Mouse (Mus musculus) inflammation-experienced regulatory T-cells, adult 6 months (primary cell): Measurements from ENCODE around the gene Slc11a2. TPM values are rescaled to one million over a fixed set of nuclear protein-coding genes. Genes with fewer than 3 reads are reported as not detected.
A peak's percentile ranks its signal among the peaks of the same experiment; 100 is the strongest.

Experiments used
- ATAC-seq: one replicate; pipeline ENCODE4 v1.8.0; 2017
- polyA plus RNA-seq, 3 experiments: library from polyadenylated mRNA; unstranded; fragments of 100-300 nt; shearing (Covaris generic); gene quantifications; one replicate each; pipeline ENCODE4 v1.2.1; 2017

Slc11a2 gene
- polyA plus RNA-seq = 10 to 100 TPM; 20.5 to 30.5 (median 26.7) TPM

GRCm38 (mm10) chr15:100424396-100425122 lies at the start of gene Slc11a2:
Slc11a2 (minus strand) TSS chr15:100425072.
- peak; percentile 15 for ATAC-seq

DNA sequence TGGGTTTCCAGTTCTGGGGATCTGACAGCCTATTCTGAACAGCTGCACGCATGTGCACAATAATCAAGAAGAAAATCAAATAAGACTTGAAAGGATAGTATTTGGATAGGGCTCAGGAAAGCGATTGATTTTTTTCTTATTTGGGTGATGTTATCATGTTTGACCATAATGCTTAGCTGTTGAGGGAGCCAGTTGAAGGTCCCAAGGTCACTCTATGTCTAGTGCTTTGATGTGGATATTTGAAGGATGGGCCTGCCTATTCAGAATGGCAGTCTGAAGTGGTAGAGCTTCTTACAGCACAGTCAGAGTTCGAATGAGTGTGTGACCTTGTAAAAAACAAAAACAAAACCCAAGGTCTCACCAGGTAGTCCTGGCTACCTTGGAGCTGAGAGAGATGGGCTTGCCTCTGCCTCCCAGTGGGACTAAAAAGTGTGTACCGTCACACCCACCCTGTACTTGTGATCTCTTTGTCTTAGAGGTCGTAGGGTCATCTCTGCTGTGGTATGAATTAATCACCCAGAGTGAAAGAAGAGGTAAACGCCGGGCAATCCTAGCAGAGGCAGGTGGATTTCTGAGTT lies 49.1 kb upstream of the Slc11a2 start:
- ATAC-seq = no peak

DNA sequence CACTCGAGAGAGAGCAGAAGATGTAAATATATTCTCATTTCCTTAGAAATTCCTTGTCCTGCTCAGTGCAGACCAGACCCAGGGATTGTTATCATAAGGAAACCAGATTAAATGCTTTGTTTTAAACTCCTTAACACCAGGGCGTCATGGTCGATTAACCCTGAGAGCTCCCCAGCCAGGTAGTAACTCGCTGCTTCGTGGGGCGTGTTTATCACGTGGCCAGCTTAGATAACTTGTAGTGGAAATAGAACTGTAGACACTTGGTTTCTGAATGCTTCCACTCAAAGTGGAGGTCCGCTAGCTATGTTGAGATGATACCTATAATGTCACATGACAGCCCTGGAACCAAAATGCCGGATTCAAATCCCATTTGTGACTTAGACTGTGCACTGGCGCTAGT lies 45.2 kb upstream of the Slc11a2 start:
- no peak for ATAC-seq

DNA sequence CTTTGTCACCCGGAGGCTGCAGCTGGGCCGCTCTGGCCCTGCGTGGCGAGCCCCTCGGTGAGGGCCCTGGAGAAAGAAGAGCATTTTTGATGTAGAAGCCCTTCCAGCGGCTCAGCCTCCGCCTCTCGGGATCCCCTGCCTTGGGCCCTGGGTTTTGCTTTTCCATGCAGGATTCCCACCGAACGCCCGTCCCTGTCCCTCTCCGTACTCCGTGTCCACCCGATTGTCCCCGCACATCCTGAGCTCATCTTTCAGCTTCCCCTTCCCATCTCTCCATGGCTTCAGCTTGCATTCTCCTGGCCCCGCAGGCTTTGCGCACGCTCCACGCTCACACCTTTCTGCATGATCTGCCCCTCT lies 44.3 kb upstream of the Slc11a2 start:
- no peak for ATAC-seq

DNA sequence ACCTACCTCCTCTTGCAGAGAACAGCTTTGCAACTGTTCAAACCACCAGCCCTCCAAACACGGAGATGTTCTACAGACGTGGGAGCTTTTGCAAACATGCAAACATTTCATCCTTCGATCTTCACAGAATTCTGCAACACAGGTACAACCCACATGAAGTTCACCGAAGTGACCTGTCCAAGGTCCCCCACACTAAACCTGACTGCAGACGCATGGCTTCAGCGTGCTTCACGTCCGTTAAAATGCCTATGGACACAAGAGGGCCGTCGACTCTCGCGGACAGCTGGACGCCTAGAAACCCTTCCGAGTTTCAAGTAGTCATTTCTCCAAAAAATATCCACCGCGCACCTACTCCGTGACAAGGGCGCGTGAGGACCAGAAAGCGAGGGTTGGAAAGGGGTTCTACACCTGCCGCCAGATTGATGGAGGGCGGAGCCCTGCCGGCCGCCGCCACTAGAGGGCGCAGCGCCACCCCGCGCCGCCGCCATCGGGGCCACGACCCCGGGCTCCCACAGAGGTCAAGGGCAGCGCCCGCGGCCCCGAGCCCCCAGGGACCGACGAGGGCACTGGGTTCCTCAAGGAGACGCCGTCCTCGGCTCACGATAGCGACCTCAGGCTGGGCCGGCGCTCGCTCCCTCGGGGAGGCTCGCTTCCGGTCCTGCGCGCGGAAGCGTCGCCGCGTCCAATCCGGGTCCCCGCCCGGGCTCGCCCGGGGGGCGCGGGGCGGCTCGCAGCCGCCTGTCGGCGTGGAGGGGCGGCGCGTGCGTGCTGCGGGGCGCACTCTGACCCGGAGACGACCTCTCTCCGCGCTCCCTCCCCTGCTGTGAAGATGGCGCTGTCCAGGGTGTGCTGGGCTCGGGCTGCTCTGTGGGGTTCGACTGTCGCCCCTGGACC lies 43.7 kb upstream of the Slc11a2 start, which contains the start of gene Letmd1:
TSS of gene Letmd1 (plus strand) at position 729 of the 894 bp plus-strand sequence.
- peak; percentile 94 for ATAC-seq

DNA sequence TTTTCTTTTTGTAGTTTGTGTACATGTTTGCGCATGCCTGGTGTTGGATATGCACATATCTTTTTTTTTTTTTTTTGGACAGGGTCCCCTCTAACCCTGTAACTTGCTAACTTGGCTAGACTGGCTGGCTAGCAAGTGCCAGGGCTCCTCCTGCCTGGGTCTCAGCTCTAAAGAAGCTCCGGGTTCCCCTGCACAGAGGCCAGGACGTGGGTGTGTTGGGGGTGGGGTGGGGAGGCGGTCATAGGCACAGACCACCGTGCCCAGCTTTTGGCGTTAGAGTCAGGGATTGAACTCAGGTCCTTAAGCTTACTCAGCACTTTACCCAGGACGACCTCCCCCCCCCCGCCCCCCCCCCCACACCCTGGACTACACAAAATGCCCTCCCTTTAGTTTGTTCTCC lies 42.9 kb upstream of the Slc11a2 start:
- ATAC-seq = no peak

GRCm38 (mm10) chr15:100465432-100465831 lies 40.6 kb upstream of the Slc11a2 start:
- ATAC-seq = no peak

- ATAC-seq = peak; percentile 38
These were observed 38.8 kb upstream of the Slc11a2 start for GRCm38 (mm10) chr15:100463712-100464111.

DNA sequence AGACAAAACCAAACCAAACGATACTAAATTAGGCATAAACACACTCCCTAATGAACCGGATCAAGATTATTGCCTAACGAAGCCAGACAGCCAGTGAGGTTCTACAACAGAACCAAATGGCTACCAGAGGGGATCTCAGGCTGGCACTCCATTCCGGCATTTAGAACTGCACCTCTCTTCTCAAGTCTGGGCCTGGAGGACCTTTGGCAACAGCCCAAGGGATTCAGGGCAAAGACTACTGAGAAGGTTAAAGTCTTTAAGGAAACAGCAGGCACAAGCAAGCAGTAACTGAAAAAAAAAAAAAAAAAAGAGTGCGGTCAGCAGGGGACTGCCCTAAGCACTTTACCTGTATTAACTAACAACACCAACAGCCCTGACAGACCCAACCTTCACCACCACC lies 37.2 kb upstream of the Slc11a2 start:
- no peak for ATAC-seq

- ATAC-seq = no peak
These were observed 36.8 kb upstream of the Slc11a2 start for GRCm38 (mm10) chr15:100461646-100462045.

DNA sequence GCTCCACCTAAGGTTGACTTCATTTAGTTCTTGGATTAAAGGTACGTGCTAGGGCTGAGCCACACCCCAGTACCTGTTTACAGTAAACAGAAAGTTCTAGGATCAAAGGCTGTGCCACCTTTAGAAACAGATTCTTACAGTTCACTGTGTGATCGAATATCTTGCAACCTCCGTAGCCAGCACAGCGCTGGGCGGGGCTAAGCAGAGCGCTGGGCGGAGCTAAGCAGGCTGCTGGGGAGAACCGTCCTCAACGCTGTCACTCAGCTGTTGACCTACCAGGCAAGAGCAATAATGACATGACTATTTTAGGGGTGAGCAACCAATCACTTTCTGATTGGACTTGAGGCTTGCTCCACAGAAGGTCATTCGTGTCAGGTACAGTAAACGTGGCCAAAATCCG lies 36.1 kb upstream of the Slc11a2 start:
- ATAC-seq = peak; percentile 72

- no peak for ATAC-seq
These were observed 33.2 kb upstream of the Slc11a2 start for GRCm38 (mm10) chr15:100458055-100458454.

- ATAC-seq = peak; percentile 87
These were observed 32.5 kb upstream of the Slc11a2 start for GRCm38 (mm10) chr15:100457340-100457739.

DNA sequence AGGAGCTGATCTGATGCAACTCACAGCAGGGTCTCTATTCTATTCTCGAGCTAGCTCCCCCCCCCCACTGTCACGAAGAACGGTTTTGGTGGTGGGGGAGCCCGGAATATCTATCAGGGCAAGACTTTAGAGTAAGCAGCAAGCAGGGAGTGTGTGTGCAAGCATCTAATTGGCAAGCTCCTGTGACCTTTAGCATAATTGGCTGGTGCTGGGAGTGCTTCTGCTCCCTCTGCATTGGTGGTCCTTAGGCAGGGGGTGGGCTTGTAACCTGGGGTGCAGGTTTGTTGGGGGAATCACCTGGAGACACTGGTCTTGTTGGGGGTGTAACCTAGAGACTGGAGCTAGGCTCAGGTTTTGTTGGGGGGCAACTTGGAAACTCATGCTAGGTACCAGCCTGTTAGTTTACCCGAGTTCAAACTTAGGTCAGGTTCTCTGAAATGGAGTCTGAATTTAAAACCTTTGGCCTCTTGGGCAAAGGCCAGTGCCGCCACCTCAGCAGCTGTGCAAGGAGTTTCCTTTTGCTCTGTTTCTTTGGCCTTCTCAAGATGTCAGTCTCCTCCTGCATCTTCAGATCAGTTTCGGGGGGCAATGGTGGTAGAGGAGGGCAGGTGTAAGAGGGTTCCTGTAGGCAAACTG lies 31.6 kb upstream of the Slc11a2 start:
- ATAC-seq = no peak

DNA sequence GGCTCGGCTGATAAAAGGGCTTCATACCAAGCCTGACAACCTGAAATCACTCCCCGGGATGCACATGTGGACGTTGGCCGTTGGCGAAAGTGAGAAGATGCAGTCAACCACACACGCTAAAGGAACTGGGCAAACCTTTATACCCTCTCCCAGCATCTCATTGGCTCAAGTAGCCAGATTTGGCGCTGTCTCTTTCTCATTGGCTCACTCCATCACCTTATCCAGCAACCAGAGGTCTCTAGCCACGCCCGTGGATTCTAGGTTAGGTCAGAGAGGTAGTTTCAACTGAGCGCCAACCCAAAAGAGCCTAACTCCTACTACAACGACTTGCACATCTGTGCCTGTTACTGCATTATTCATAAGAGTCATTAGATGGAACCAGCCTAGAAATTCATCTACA lies 27.6 kb upstream of the Slc11a2 start:
- ATAC-seq = no peak

DNA sequence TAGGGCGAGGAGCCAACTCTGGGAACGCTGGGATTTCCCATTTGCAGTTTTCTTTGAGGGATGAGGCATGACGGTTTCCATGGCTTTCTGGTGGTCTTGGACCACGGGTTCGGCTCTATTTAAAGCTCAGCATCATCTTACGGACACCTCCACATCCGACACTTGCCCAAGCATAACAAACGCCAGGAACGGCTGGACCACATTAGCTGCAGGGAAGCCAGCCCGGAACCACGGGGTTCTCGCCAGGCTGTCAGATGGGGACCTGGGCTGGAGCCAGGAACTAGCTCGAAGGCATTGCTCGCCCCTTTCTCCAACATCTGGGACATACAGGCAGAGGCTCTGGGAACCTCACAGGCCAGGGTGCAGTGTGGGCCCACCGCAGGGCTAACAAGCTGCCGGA lies 26.4 kb upstream of the Slc11a2 start:
- no peak for ATAC-seq

GRCm38 (mm10) chr15:100449495-100449894 lies 24.6 kb upstream of the Slc11a2 start:
- ATAC-seq = no peak

GRCm38 (mm10) chr15:100448572-100448971 lies 23.7 kb upstream of the Slc11a2 start:
- ATAC-seq = no peak

- no peak for ATAC-seq
These were observed 22.0 kb upstream of the Slc11a2 start for GRCm38 (mm10) chr15:100446887-100447286.

GRCm38 (mm10) chr15:100443126-100443922 lies 18.5 kb upstream of the Slc11a2 start:
- ATAC-seq = peak; percentile 99

DNA sequence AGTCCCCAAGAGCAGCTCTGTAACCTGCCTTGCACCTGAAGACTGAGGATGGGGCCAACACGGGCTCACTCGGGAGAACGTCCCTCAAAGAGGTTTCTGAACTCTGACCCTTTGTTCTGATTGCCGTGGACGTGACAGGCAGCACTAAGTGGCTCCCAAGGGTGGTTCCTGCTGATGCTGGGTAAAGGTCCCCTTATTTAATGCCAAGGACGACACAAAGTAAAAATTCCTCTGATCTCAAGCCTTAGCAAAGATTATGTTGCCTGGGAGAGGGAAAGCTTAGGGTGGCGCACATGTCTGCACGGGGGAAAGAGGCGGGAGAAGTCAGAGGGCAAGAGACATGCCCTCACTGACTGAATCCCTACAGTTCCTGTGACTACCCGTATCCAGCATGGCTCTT lies 11.6 kb upstream of the Slc11a2 start:
- no peak for ATAC-seq

DNA sequence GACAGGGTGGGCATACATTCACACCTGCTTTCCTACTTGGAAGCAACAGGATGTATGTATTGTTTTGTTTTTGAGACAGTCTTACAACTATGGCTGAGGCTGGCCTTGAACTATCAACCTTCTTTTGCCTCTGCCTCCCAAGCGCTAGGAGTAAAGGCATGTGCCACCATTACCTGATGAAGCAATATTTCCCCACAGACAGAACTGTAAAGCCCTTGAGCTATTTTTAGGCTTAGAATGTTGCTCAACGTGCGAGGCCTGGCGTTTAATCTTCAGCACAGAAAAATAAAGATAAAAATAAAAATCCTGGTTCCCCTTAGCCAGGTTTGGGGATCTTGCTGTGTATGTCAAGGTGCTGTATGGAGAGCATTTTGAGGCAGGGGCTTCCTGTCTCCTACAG lies 11.2 kb upstream of the Slc11a2 start:
- no peak for ATAC-seq
